Mouse (Mus musculus) cerebellum, postnatal 4 days (tissue): Measurements from ENCODE around the gene Olfr1445.

Experiments used
- DNase-seq, 2 experiments: peaks; one replicate each; pipeline ENCODE4 v3.0.0; 2022; ENCODE audit warnings: low spot score in 2 of 2, mixed read lengths in 1 of 2

Gene Olfr1445

GRCm38 (mm10) chr19:12883555-12883954 lies at the start of gene Olfr1445:
Gene Olfr1445, plus strand, starts transcription at chr19:12883855.
- DNase-seq, result no peak

- DNase-seq, result no peak
Measured at GRCm38 (mm10) chr19:12838507-12838906, 45.1 kb upstream of the Olfr1445 start.

DNA sequence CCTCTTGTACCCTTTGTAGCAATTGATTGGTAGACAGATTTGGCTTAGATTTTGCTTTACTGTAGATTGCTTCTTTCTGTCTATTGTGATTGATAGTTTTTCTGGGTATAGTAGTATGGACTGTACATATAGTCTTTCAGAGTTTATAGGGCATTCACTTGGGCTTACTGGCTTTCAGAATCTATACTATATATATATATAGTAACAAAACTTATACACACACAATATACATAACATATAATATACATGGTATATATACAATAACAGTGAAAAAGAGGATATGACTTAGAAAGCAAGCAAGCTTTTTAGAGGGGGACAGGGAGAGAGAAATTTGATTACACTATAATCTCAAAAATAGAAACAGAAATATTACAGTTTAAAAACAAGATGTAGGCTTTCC lies 37.3 kb upstream of the Olfr1445 start, which contains the start of gene Gm5244:
Gene Gm5244 (plus strand): TSS at position 301 of the 400 bp plus-strand sequence.
- DNase-seq, result no peak

GRCm38 (mm10) chr19:12856983-12857382 lies 26.7 kb upstream of the Olfr1445 start, which contains the start of gene Olfr1444:
Gene Olfr1444, plus strand, starts transcription at chr19:12857283.
- DNase-seq, result no peak

- no peak for DNase-seq
Measured at GRCm38 (mm10) chr19:12893424-12893823, 9.8 kb downstream of the Olfr1445 start, which contains the start of gene Olfr1446. Gene Olfr1446, minus strand, starts transcription at chr19:12893524.

- DNase-seq, result no peak
Measured at GRCm38 (mm10) chr19:12903643-12904042, 20.0 kb downstream of the Olfr1445 start, which contains the start of gene Olfr1447. Gene Olfr1447, minus strand, starts transcription at chr19:12903743.

GRCm38 (mm10) chr19:12924319-12924718 lies 40.7 kb downstream of the Olfr1445 start, which contains the start of gene Olfr1448:
Gene Olfr1448, minus strand, starts transcription at chr19:12924419.
- DNase-seq, result no peak

GRCm38 (mm10) chr19:12930540-12930939 lies 46.9 kb downstream of the Olfr1445 start, which contains the start of gene Olfr1449:
Gene Olfr1449, plus strand, starts transcription at chr19:12930840.
- no peak for DNase-seq
